Mouse (Mus musculus) kidney, adult 2 months (tissue): ENCODE measurements around the gene Scgb1a1.

ENCODE experiments used
- CTCF ChIP-seq: fragments of 200-500 bp; conservative IDR thresholded peaks from 2 replicates; pipeline ENCODE4 v1.5.1; 2011; ENCODE audit warnings: low read depth, mild to moderate bottlenecking, control low read depth, low read length, moderate library complexity, mixed read lengths; ENCODE audit not compliant: insufficient read depth, insufficient read length
- POLR2A ChIP-seq: fragments of 200-500 bp; IDR thresholded peaks from one replicate; pipeline ENCODE4 v1.6.1; 2011; ENCODE audit warnings: low read depth, low read length, control low read depth

GRCm38 (mm10) chr19:9055703-9056355 is 31.9 kb downstream of the Scgb1a1 start:
- TF ChIP-seq CTCF = no peak
- no peak for TF ChIP-seq POLR2A
